Mouse (Mus musculus): ENCODE measurements around the gene Lgals7. TPM values are rescaled to one million over a fixed set of nuclear protein-coding genes. Genes with fewer than 3 reads are reported as not detected.

Lgals7 gene
- total and polyA plus RNA-seq, 2 experiments from 2014 or later, result 1.1 to 5.0 TPM

GRCm38 (mm10) chr7:28829821-28830220 is 33.8 kb upstream of the Lgals7 start:
- Histone ChIP-seq H3K27ac (no peak overlapping the region), H3K27me3 (ENCODE audit: insufficient read depth, low read length) (no peaks in the 10 kb centered on the region), H3K9me3 (ENCODE audit: low read length) (no peaks in the 10 kb centered on the region), H3K36me3 (ENCODE audit: insufficient read depth, low read length) (peaks cover 18% of the 10 kb centered on the region), H3K4me2 (ENCODE audit: low read depth, low read length) (no peak overlapping the region), H3K4me1 (ENCODE audit: insufficient read depth, low read length) (0 out of 2 replicates have a peak, but pooled peaks cover 8% of the 10 kb centered on the region), H3K4me3 (ENCODE audit: low read length) (no peak overlapping the region), H3K9ac (replicated peaks; ENCODE audit: low read length) (no peak overlapping the region)
- no peak for TF ChIP-seq CTCF (IDR thresholded peaks at IDR 0.05; ENCODE audit: low read depth)
- WGBS, result 90% methylated on average over 8 of the region's 8 CpGs
- ATAC-seq, result no peak
- no peak for DNase-seq (ENCODE audit: low spot score)

GRCm38 (mm10) chr7:28830981-28831380 is 32.7 kb upstream of the Lgals7 start:
- H3K9ac ChIP-seq (replicated peaks; ENCODE audit: low read length), result no peak overlapping the region
- ATAC-seq, result no peak
- no peak for DNase-seq (ENCODE audit: low spot score)

GRCm38 (mm10) chr7:28831411-28832125 is 32.1 kb upstream of the Lgals7 start:
- no peak for DNase-seq (ENCODE audit: low spot score)
- ATAC-seq, result no peak
- H3K27ac ChIP-seq, result no peak overlapping the region
- no peak overlapping the region for H3K4me2 ChIP-seq (ENCODE audit: low read depth, low read length)
- no peaks in the 10 kb centered on the region for H3K9me3 ChIP-seq (ENCODE audit: low read length)
- no peak overlapping the region for H3K9ac ChIP-seq (replicated peaks; ENCODE audit: low read length)
- WGBS, result 94% methylated on average over 17 of the region's 17 CpGs
- peaks cover 18% of the 10 kb centered on the region for H3K36me3 ChIP-seq (ENCODE audit: insufficient read depth, low read length)
- no peak overlapping the region for H3K4me3 ChIP-seq (ENCODE audit: low read length)
- no peak for TF ChIP-seq CTCF (IDR thresholded peaks at IDR 0.05; ENCODE audit: low read depth)
- no peaks in the 10 kb centered on the region for H3K27me3 ChIP-seq (ENCODE audit: insufficient read depth, low read length)
- no peaks in the 10 kb centered on the region for H3K4me1 ChIP-seq (ENCODE audit: insufficient read depth, low read length)

More at GRCm38 (mm10) chr7:28830981-28831380, 32.7 kb upstream of the Lgals7 start:
- no peak overlapping the region for H3K27ac ChIP-seq
- H3K27me3 ChIP-seq (ENCODE audit: insufficient read depth, low read length), result no peaks in the 10 kb centered on the region
- H3K4me1 ChIP-seq (ENCODE audit: insufficient read depth, low read length), result 0 out of 2 replicates have a peak, but pooled peaks cover 2% of the 10 kb centered on the region
- WGBS, result 93% methylated on average over 5 of the region's 5 CpGs
- H3K4me3 ChIP-seq (ENCODE audit: low read length), result no peak overlapping the region
- peaks cover 18% of the 10 kb centered on the region for H3K36me3 ChIP-seq (ENCODE audit: insufficient read depth, low read length)
- H3K9me3 ChIP-seq (ENCODE audit: low read length), result no peaks in the 10 kb centered on the region
- H3K4me2 ChIP-seq (ENCODE audit: low read depth, low read length), result no peak overlapping the region
- TF ChIP-seq CTCF (IDR thresholded peaks at IDR 0.05; ENCODE audit: low read depth), result no peak

GRCm38 (mm10) chr7:28832137-28832536 is 31.5 kb upstream of the Lgals7 start:
- Histone ChIP-seq H3K9me3 (ENCODE audit: low read length) (no peaks in the 10 kb centered on the region), H3K27ac (no peak overlapping the region), H3K36me3 (ENCODE audit: insufficient read depth, low read length) (peaks cover 18% of the 10 kb centered on the region), H3K27me3 (ENCODE audit: insufficient read depth, low read length) (no peaks in the 10 kb centered on the region), H3K4me3 (ENCODE audit: low read length) (no peak overlapping the region), H3K9ac (replicated peaks; ENCODE audit: low read length) (no peak overlapping the region), H3K4me1 (ENCODE audit: insufficient read depth, low read length) (no peaks in the 10 kb centered on the region), H3K4me2 (ENCODE audit: low read depth, low read length) (no peak overlapping the region)
- no peak for ATAC-seq
- no peak for DNase-seq (ENCODE audit: low spot score)
- WGBS, result 74% methylated on average over 6 of the region's 6 CpGs
- TF ChIP-seq CTCF (IDR thresholded peaks at IDR 0.05; ENCODE audit: low read depth), result no peak

GRCm38 (mm10) chr7:28833723-28834347 is 29.8 kb upstream of the Lgals7 start, which contains the start of gene Lgals4:
Gene Lgals4, plus strand, starts transcription at chr7:28833854.
- Histone ChIP-seq H3K36me3 (ENCODE audit: insufficient read depth, low read length) (peaks cover 18% of the 10 kb centered on the region), H3K27ac (no peak within 1 kb of the TSS), H3K9me3 (ENCODE audit: low read length) (no peaks in the 10 kb centered on the region), H3K9ac (replicated peaks; ENCODE audit: low read length) (no peak within 1 kb of the TSS), H3K4me3 (ENCODE audit: low read length) (no peak within 1 kb of the TSS), H3K27me3 (ENCODE audit: insufficient read depth, low read length) (no peaks in the 10 kb centered on the region), H3K4me2 (ENCODE audit: low read depth, low read length) (no peak within 1 kb of the TSS), H3K4me1 (ENCODE audit: insufficient read depth, low read length) (no peaks in the 10 kb centered on the region)
- no peak for TF ChIP-seq CTCF (IDR thresholded peaks at IDR 0.05; ENCODE audit: low read depth)
- 81% methylated on average over 6 of the region's 6 CpGs for WGBS
- ATAC-seq (no peak), DNase-seq (ENCODE audit: low spot score) (no peak)

GRCm38 (mm10) chr7:28836936-28837335 is 26.7 kb upstream of the Lgals7 start:
- Histone ChIP-seq H3K4me2 (ENCODE audit: low read depth, low read length) (no peak overlapping the region), H3K27me3 (ENCODE audit: insufficient read depth, low read length) (no peaks in the 10 kb centered on the region), H3K9ac (replicated peaks; ENCODE audit: low read length) (no peak overlapping the region), H3K4me1 (ENCODE audit: insufficient read depth, low read length) (no peaks in the 10 kb centered on the region), H3K36me3 (ENCODE audit: insufficient read depth, low read length) (no peaks in the 10 kb centered on the region), H3K9me3 (ENCODE audit: low read length) (no peaks in the 10 kb centered on the region), H3K27ac (no peak overlapping the region), H3K4me3 (ENCODE audit: low read length) (no peak overlapping the region)
- no peak for ATAC-seq
- WGBS, result 84% methylated on average over 5 of the region's 5 CpGs
- TF ChIP-seq CTCF (IDR thresholded peaks at IDR 0.05; ENCODE audit: low read depth), result no peak
- DNase-seq (ENCODE audit: low spot score), result no peak

GRCm38 (mm10) chr7:28838331-28838730 is 25.3 kb upstream of the Lgals7 start:
- 74% methylated on average over 9 of the region's 9 CpGs for WGBS
- Histone ChIP-seq H3K9me3 (ENCODE audit: low read length) (no peaks in the 10 kb centered on the region), H3K4me1 (ENCODE audit: insufficient read depth, low read length) (no peaks in the 10 kb centered on the region), H3K27me3 (ENCODE audit: insufficient read depth, low read length) (no peaks in the 10 kb centered on the region), H3K4me2 (ENCODE audit: low read depth, low read length) (no peak overlapping the region), H3K27ac (no peak overlapping the region), H3K9ac (replicated peaks; ENCODE audit: low read length) (no peak overlapping the region), H3K4me3 (ENCODE audit: low read length) (no peak overlapping the region), H3K36me3 (ENCODE audit: insufficient read depth, low read length) (no peaks in the 10 kb centered on the region)
- DNase-seq (ENCODE audit: low spot score), result peak; percentile 23
- TF ChIP-seq CTCF (IDR thresholded peaks at IDR 0.05; ENCODE audit: low read depth), result no peak
- no peak for ATAC-seq
